Mouse (Mus musculus): ENCODE data around the gene Lrig1.

Lrig1 gene

GRCm38 (mm10) chr6:94676840-94677239 is 23.1 kb downstream of the Lrig1 start:
- no peak for DNase-seq (ENCODE audit: low spot score in 2 of 2)

DNA sequence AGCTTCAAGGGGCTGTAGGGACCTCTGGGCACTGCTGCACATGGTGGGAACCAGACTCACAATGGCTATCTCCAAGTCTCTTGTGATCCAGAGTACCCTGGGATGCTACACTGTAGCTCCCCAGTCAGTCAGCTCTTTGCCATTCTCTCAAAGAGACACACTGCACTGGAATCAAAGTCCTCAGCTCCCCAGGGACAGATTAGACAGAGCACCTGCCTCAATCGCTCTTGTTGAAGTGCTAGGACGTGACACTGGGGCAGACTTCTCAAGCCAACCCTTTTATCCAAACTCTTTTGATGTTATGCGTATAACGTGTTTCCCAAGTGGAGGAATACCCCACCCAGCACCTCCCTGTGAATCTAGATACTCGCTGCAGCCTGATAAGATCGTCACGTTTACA is 23.7 kb downstream of the Lrig1 start:
- DNase-seq (ENCODE audit: low spot score in 2 of 2), result no peak

DNA sequence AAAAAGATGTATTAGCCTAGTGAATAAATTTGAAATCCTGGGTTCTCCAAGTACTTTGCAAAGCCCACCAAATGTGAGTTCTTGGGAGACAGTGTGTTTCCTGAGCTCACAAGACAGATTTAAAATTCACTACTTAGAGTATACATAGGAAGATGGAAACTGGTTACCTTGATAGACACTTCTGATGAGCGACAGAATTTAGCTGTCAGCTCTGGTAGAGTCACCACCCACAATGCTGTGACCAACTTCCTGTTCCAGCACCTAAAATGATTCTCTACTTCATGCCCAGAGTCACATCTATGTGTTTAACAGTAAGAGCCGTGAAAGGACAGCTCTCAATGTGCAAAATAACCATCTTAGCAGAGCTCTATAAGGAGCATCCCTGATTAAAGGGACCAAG is 27.5 kb downstream of the Lrig1 start:
- no peak for DNase-seq (ENCODE audit: low spot score in 2 of 2)

DNA sequence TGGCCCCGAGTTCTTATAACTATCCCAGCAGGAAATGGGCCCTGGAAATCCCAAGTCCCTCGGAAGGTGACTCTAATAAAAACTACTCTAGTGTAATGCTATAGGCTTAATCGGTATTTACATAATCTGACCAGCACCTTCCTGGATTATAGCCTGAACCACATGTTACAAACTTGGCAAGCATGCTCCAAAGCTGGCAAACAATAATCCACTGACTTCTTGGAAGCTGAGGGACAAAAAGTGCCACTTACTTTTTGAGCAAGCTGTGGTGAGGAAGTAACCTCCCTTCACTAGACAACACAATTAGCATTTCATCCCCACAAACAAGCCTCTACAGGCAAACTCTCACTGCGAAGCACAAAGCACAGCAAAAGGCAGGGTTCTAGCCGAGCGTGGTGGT is 30.6 kb downstream of the Lrig1 start:
- DNase-seq (ENCODE audit: low spot score in 2 of 2), result no peak

GRCm38 (mm10) chr6:94668204-94668863 is 31.6 kb downstream of the Lrig1 start:
- DNase-seq (ENCODE audit: low spot score in 2 of 2), result no peak

- no peak for DNase-seq (ENCODE audit: low spot score in 2 of 2)
Measured at GRCm38 (mm10) chr6:94667131-94667530, 32.8 kb downstream of the Lrig1 start.

DNA sequence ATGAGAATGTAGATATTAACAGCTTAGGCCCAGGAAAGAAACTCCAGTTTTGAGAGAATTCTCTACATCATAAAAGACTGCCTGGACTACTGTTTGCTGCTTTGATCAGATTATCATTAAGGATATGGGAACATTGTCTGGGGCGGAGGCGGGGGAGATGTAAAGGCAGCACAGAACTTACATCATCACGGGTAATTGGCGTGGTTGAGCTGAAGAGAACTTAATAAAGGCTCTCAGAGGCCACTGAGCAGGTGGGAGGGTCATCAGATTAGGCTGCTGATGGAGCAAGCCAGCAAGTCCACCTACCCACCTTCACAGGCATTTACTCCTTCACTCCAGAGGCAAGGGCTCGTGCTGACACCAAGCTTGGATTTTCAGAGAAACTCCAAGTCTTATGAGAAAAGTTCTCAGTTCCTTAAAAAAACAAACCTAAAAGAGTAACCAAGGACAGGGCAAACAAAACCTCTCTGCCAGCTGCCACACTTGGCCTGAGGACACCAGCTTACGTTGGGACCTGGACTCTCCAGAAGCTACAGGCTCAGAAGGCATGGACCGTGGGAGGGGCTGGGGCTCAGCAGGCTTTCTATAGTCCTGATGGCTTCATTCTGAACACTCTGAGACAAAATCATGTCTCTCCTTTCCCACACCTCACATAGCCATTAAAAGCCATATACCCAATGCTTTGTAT is 33.4 kb downstream of the Lrig1 start:
- no peak for DNase-seq (ENCODE audit: low spot score in 2 of 2)

- no peak for DNase-seq (ENCODE audit: low spot score in 2 of 2)
Measured at GRCm38 (mm10) chr6:94665677-94666076, 34.3 kb downstream of the Lrig1 start.

DNA sequence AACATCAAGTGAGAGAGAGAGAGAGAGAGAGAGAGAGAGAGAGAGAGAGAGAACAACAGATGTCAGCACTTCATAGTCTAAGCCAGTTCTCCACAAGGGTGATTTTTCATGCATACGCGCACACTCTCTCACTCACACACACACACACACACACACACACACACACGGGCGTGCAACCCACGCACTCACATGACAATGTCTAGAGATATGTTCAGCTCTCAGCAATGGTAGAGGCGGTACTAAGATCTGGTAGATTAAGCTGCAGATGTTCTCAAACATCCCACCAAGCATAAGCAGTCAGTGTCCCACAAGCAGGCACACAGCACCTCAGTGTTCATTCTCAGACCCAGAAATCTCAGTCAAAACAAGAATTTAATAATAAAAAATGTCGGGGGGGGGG is 34.7 kb downstream of the Lrig1 start:
- no peak for DNase-seq (ENCODE audit: low spot score in 2 of 2)

DNA sequence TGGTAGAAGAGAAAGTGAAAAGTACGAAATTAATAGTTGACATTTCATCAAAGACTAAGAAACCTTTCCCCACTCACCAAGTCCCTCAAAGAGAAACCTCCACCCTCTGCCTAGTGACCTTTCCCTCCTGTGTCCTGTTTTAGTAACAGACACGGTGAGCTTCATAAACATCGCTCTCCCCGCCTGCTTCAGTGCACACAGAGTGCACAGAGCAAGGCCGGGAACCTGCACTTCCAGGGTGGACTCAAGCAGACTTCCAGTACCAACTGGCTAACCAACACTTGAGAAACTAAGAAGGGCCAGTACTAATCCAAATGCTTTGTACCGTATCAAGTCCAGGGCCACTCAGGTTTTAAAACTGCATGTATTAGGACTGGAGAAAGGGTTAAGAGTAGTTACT is 36.0 kb downstream of the Lrig1 start:
- no peak for DNase-seq (ENCODE audit: low spot score in 2 of 2)

- no peak for DNase-seq (ENCODE audit: low spot score in 2 of 2)
Measured at GRCm38 (mm10) chr6:94661923-94662322, 38.0 kb downstream of the Lrig1 start.

- no peak for DNase-seq (ENCODE audit: low spot score in 2 of 2)
Measured at GRCm38 (mm10) chr6:94661321-94661720, 38.6 kb downstream of the Lrig1 start.

DNA sequence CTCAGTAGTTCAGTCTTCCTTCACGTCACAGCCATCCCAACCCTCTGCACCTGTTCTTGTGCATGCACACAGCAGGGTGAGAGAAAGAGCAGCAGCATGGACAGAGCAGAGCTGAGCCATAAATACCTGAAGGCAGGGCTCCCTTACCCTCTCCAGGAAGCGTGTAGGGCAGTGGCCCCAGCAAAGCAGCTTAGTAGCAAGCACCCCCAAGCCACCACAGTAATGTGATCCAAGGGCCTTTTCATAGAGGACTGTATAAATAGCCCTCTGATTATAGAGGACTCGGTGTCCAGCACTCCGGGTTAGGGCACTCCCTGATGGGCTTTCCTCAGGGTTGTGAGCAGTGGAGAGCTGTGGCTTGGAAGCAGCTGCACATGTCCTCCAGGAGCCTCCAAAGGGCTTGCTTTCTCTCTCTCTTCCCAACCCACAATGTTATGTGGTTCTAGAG is 40.0 kb downstream of the Lrig1 start:
- DNase-seq (ENCODE audit: low spot score in 2 of 2), result no peak

DNA sequence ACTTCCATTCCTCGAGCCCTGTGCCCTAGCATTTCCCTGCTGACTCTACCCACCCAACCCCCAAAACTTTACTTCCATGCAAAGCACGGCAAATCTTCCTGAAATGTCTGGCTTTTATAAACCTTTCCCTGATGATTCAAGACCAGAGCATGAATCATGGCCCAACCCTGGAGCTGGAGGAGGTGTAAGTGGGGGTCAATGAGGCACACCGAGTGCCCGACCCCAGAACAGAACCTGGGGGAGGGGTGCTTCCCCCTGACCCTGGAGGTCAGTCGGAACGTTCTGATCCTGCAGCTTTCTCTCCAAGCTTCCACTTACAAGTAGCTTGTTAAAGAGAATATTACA is 41.9 kb downstream of the Lrig1 start:
- DNase-seq (ENCODE audit: low spot score in 2 of 2), result no peak

DNA sequence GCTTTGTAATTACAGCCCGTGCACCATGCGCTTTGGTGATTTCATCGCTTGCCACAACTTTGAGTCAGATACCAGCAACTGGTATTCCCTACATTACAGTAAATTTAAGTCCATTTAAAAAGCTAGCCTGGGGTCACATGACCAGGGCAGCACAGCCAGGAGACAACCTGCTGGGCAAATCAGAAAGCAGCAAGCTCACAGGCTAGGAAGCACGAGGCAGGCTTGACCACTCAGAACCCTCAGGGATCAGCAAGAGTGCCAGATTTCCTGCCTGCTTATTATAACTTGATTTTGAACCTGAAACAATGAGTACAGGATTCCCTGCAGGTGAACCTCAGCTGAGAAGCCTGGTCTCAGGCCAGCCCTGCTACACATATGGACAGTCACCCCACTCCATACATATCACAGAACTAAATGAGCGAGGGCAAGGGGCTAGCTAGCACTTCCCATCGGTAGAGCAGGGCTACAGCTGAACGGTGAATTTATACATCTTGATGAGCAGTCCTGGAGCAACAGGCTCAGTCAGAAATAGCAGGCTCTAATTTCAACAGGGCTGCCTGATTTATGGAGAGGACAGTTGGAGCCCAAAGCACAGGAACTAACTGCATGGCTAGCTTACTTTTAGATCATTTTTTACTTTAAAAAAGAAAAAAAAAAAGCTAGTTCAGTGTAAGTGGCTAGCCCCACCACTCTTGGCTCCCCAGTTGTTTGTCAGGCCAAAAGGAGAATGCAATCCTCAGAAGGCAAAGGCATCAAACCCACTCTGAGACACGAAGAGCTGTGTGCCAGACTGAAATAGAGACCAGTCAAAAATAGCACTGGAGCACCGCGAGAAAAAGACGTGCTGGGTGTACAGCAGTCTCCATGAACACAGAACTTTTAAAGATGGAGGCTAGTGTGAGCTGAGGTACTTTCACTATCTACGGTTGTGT is 42.5 kb downstream of the Lrig1 start:
- DNase-seq (ENCODE audit: low spot score in 2 of 2), result no peak

DNA sequence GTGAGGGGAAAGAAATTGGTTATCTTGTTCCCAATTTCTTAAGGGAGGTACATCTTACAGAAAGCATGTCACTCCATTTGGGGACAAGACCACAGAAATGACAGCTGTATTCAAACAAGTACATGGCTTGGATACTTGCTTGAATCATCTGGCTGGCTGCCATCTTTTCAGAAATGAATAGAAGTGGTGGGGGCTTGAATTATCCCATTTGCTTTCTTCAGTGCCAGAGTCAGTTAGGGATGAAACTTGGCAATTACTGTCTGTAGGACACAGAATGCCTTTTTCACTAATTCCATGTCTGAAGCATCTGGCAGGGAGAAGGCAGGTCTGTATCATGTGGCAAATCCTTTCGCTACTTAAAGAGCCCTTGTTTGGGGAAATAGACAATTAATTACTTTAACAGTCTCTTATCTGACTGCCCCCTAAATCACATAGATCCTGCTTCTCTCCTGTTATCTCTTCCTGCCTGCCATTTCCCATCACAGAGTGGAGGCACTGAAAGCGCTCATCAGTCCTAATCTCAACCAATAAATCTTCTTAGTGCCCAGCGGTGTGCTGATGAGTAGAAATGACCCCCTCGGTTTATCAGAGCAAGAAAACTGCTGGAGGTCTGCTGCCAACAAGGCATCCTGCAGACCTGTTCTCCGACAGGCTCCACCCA is 44.0 kb downstream of the Lrig1 start:
- no peak for DNase-seq (ENCODE audit: low spot score in 2 of 2)

DNA sequence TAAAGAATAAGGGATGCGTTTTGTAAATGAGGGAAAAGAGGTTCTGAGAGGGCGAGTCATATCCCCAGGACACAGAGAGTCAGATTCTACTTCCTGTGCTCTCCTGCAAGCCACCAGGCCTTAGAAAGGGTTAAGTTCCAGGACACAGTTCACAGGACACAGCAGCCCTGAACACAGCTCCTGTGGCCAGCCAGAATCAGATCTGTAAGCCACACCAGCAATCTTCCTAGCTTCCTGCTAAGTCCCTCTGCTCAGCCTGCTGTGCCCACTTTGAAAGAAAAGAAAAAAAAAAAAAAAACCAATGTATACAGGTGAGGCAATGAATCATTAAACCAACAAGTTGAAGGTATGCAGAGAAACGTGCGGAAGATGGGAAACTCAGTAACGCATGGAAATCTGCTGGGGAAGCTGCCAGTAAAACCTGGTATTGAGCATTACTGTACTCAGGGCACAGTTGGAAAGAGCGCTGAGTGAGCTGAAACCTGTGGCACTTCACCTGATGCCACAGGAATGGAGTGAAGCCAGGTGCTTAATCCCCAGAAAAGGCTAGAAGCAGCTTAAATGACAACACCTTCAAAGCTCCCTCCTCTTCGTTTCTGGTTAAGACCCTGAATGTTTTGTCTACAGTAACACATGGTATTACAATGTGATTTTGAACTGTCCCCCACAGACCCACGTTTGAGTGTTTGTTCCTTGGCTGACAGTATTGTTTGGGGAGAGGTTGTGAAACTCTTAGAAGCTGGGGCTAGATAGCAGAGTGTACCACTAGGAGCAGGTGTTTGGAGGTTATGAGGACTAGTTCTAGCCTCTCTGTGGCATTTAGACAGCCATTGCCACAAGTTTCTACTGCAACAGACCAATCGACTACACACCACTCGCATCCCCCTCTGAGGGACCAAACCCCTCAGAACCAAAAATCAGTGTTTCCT is 46.3 kb downstream of the Lrig1 start:
- DNase-seq (ENCODE audit: low spot score in 2 of 2), result no peak

GRCm38 (mm10) chr6:94652659-94653213 is 47.2 kb downstream of the Lrig1 start:
- DNase-seq (ENCODE audit: low spot score in 2 of 2), result no peak

DNA sequence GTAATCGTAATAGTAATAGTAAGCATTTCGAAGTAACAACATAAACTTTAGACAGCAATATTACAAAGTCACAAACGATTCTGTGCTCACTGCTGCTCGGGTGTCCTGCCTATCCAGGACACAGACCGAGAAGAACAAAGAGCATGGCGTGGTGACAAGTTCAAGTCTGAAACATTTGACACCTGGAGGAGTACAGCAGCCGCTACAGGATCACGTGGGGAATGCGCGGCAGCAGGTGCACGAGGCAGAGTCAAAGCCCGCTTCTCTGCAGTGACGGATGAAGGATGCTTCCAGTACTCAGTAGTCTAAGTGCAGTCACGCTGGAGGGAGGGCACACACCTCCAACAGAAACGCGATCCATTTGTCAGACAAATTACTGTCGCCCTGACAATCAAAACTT is 48.4 kb downstream of the Lrig1 start:
- no peak for DNase-seq (ENCODE audit: low spot score in 2 of 2)

- DNase-seq (ENCODE audit: low spot score in 2 of 2), result no peak
Measured at GRCm38 (mm10) chr6:94649637-94650036, 50.3 kb downstream of the Lrig1 start.

DNA sequence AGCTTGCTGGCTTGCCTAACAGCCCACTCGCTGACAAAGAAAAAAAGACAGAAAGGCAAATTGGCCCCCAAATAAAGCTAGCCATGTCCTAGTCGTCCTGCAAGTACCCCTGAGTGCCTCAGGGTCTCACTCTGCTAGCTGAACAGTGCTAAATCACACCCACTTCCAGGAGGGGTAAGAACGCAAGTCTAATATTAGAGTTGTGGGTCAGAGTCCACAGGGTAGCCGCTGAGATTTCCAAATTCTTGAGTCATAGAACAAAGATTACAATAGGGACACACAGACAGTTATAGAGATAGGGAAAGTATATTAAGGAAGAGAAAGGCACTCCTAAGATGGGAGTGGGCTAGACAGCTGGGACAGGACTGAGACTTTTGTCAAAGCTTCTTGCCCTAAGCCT is 51.5 kb downstream of the Lrig1 start:
- no peak for DNase-seq (ENCODE audit: low spot score in 2 of 2)

Data from urinary bladder, postnatal 4 days (tissue).